Mouse (Mus musculus) urinary bladder, postnatal 25 days (tissue): ENCODE data around the gene Cilp.
"Not testable (repeated sequence)": the region's sequence is repeated elsewhere in the genome, so short reads cannot be mapped to it uniquely, and the experiment has no call there.

Source experiments
- DNase-seq: peaks from one replicate; pipeline ENCODE4 v3.0.0; 2022; ENCODE audit warnings: low spot score

Gene Cilp

GRCm38 (mm10) chr9:65248377-65248690 lies 16.6 kb upstream of the Cilp start:
- no peak for DNase-seq

DNA sequence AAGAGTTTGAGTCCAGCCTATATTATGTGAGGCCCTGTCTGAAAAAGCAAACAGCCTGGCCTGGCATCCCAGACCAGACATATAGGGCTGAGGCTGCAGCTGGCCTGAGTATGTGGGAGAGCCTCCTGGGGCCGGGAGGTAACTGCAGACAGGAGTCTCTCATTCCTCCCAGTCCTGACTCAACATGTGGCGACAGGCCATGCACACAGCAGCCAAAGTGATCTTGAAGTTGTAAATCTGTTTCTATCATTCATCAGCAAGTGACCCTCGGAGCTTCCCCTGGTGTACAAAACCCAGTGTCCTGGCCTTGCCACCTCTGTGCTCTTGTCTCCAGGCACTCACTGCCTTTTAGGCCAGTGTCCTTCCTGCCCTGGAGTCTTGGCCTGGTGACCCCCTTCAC lies 13.0 kb upstream of the Cilp start:
- no peak for DNase-seq

DNA sequence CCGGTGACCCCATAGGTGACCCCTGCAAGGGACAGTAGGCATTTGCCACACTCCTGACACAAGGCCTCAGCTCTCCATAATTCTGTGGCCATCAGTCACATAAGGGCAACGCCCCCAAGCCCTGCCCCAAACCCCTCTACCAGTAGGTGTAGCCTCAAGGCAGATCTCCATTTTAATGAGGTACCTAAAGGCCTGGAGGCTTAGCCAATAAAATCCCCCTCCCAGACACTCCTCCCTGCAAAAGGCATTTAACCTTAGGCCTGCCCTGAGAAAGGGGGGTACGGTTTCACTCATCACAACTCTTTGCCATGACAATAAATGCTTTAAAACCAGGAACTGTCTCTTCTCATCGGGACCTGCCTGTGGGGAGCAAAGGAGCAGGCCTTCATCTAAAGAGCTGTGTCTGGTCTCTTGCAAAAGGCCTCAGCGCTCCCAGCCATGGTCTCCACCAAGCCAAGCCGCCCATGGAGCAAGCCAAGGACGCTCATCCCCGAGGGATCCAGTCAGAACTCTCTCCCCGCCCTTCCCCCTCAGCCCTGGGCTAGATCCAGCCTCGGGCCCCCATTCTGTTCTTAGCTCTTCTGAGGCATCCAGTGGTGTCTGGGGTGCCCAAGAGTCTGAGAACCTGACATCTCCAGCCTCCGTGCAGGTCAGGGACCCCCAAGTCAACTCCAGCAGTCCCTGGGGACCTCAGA lies 8.9 kb upstream of the Cilp start:
- DNase-seq, result no peak

- DNase-seq, result no peak
These were observed 7.6 kb upstream of the Cilp start for GRCm38 (mm10) chr9:65257218-65257910.

DNA sequence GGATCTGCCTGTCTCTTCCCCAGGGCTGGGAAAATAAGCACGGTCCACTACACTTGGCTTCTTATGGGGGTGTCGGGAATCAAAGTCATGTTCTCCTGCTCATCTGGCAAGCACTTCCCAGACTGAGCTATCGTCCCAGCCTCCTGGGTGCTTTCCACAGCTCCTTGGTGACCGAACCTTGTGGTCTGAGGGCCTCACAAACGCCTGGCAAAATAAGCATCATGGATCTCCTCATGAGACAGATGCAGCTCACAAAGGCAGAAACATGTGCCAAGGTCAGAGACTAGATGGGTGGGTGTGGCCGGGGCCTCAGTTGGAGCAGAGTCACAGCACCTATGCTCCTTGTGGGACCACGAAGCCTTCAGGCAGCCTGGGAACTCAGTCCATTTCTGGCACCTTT lies 5.6 kb upstream of the Cilp start:
- DNase-seq, result no peak

DNA sequence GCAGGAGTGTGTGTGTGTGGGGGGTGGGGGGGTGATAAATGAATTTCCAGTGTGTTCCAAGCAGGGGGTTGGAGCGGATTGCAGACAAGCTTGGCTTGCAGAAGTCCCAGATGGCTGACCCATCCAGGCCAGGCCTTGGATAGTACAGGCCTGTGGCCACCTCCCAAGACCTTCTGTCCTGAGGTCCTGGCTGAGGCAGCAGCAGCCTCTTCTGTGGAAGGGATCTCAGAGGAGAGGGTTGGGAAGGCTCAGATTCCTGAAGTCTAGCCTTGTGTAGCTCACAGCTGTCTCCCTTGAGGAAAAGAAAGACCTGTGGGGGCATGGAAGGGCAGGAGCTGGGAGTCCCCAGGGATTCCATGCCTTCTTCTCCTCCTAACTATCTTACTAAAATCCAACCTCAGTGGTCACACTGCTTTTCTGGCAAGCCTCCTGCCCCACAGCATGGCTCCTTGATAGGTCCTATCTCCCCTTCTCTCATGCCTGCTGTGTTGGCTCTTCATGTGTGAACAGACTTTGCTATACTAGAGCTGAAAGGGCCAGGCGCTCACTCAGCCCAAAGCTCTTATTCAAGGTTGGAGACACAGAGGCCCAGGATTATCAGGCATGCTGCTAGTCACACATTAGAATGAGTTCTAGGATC lies 3.3 kb upstream of the Cilp start:
- no peak for DNase-seq

DNA sequence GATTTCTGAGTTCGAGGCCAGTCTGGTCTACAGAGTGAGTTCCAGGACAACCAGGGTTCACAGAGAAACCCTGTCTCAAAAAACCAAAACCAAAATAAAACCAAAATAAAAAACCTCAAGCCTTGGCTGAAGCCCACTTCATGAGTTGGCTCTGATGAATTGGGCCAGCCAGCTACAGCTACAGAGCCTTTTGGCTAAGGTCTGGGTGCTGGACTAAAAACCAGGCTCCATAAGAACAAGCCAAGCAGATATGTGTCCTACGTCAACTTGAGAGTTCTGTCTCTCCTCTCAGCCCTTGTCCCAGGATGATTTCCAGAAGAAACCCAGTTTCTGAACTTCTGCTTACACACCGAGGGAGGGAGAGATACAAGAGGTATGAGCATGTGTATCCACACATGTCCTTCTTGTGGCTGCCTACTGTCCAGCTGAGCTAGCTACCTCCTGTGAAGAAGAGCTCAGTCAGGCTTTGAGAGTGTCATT lies 2.3 kb upstream of the Cilp start:
- DNase-seq, result no peak

- no peak for DNase-seq
These were observed 2.9 kb downstream of the Cilp start for GRCm38 (mm10) chr9:65267742-65268515.

GRCm38 (mm10) chr9:65273048-65273809 lies 8.2 kb downstream of the Cilp start:
- DNase-seq, result no peak

GRCm38 (mm10) chr9:65273873-65274272 lies 8.9 kb downstream of the Cilp start:
- no peak for DNase-seq

DNA sequence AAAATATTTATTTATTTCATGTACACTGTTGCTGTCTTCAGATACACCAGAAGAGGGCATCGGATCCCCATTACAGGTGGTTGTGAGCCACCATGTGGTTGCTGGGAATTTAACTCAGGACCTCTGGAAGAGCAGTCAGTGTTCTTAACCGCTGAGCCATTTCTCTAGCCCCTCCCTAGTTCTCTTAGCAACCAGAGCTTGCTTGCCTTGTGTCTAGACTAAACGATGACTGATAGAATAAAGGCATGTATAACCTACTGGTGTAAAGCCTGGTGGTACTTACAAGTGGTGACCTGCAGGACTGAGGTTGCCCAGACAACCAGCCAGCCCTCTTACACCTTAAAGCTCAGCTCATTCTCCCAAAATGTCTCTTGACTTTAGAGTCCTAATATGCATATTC lies 9.9 kb downstream of the Cilp start:
- not testable (repeated sequence) for DNase-seq

GRCm38 (mm10) chr9:65275810-65276530 lies 11.0 kb downstream of the Cilp start:
- no peak for DNase-seq

DNA sequence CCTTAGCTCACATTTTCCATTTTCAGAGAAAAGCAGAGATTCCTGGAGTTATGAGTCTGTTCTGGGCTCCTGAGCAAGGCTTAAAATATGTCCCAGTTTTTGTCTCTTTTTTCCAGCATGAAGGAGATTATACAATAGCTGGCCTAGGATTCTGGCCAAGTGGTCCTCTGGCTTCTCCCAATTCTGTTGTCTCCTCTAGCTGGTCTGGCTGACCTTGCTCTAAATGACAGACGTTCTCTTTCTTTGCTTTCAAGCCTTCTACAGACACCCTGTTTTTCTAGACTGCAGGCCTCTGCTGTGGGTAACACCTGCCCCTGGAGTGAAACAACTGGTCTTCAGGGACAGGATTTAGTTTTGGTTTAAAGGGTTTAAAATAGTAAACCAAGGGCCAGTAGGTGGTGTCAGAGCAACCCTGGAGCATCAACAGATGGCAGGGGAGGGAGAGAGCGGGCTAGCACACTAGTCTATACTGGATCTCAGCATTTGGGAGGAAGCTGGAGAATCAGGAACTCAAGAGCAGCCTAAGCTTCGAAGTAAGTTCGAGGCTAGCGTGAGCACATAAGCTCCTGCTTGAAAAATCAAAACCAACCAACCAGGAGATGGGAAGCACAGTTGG lies 16.7 kb downstream of the Cilp start:
- no peak for DNase-seq

- DNase-seq, result no peak
These were observed 18.3 kb downstream of the Cilp start for GRCm38 (mm10) chr9:65283301-65283700.

DNA sequence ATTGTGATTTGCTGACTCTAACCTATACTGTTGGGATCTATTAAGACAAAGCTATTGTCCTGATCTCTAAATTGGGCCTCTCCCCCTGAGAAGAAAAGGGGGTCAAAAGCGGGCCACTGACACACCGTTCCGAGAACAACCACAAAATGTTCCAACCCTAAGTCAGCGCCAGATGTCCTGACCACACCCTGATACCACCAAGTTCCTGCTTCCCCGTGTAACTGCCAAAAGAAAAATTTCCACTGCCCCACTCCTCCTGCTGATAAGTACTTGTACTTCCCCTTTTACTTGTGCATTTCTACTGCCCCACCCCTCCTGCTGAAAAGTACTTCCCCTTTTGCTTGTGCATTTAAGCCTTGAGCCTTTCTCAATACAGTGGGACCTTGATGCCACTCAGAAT lies 23.3 kb downstream of the Cilp start:
- DNase-seq, result not testable (repeated sequence)

DNA sequence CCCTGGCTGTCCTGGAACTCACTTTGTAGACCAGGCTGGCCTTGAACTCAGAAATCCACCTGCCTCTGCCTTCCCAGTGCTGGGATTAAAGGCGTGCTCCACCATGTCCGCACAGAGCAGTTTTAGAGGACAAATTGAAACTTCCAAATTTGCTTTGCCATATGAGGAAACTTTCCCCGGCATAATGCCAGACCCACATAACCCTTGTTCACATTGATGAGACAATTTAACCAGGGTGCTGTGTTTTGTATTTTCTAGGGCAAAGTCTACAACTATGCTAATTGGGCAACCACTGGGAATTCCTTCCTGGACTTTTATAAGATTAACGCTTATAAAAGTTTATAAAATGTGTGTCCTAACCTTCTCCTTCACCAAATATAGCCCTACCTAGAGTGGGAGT lies 25.0 kb downstream of the Cilp start:
- no peak for DNase-seq

DNA sequence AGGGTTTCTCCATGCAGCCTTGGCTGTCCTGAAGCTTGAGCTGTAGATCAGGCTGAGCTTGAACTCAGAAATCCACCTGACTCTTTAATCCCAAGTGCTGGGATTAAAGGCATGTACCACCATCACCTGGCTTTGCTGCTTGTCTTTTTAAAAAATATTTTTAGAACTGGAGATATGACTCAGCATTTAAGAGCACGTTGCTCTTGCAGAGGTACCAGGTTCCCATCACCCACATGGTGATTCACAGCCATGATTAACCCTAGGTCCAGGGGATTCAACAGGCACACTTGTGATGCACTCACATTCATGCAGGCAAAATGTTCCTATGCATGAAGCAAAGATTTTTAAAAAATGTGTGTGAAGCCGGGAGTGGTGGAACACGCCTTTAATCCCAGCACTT lies 27.4 kb downstream of the Cilp start:
- DNase-seq, result no peak

GRCm38 (mm10) chr9:65293119-65293518 lies 28.1 kb downstream of the Cilp start:
- DNase-seq, result no peak

DNA sequence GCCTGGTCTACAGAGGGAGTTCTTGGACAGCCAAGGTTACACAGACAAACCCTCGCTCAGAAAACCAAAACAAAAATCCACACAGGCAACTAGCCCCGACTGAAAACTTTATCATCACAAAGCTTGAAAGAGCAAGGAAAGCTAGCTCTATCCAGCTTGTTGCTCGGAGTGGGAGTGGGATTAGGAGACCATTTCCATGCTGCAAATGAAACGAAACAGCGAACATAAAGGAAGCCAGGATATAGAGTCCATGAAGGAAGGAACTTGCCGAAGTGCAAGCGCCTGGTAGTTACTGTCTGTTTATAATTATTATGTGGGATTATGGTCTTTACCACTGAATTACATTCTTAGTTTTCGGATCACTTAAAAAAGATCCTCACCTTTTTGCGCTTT lies 28.6 kb downstream of the Cilp start:
- no peak for DNase-seq

DNA sequence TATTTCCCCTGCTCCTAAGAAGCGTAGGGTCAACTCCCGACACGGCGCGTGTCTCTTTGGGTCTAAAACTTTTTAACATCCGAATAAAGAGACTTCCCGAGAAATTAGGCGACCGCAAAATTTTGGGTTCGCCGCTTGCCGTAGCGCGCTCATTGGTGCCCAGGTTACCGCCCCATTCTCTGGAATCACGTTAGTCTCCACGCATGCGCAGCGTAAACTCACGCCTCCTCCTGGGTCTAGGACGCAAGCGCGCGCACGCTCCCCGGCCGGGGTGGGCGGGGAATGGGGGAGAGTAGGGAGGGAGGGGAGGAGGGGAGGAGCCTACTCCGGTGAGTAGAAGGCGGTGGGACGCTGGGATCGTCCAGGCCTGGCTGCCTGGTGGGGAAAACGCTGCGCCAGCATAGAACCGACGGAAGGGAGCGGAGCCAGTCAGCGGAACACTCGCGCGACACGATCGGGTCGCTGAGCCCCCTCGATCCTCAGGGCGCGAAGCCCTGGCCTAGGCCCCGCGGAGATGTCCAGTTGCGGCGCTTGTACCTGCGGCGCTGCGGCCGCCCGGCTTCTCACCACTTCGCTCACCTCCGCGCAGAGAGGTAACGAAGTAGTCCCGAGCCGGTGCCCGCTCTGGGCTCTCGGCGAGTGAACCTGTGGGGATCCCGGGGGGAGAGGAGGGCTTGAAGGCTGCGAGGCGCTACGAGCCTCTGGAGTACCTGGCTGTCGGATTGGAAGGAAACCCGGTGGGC lies 29.2 kb downstream of the Cilp start, which contains the start of gene Clpx:
Clpx (plus strand) TSS at position 288 of the 743 bp plus-strand sequence.
- DNase-seq, result peak; percentile 97
